Mouse (Mus musculus) lung, postnatal 0 days (tissue): ENCODE results near the gene Kbtbd7. TPM values are rescaled to one million over a fixed set of nuclear protein-coding genes. Genes with fewer than 3 reads are reported as not detected.
"Not testable (repeated sequence)": the region's sequence is repeated elsewhere in the genome, so short reads cannot be mapped to it uniquely, and the experiment has no call there.

Experiments
- ATAC-seq: fragments of 200-750 bp; cut with Nextera tagmentation; 2 replicates; pipeline ENCODE4 v1.8.0; 2017; ENCODE audit warnings: moderate library complexity
- DNase-seq: peaks from one replicate; pipeline ENCODE4 v3.0.0-alpha.2; 2016; ENCODE audit warnings: low spot score
- H3K27ac ChIP-seq: fragments of 300-500 bp; sonication (generic); 2 replicates; pipeline ENCODE4 v1.5.1; 2014; ENCODE audit warnings: antibody characterized with exemption, mild to moderate bottlenecking, low read length, mixed read lengths
- H3K27me3 ChIP-seq: fragments of 300-500 bp; sonication (generic); replicated peaks from 2 replicates; pipeline ENCODE4 v1.6.1; 2014; ENCODE audit warnings: low read length, mixed read lengths; ENCODE audit not compliant: insufficient read depth
- H3K36me3 ChIP-seq: fragments of 300-500 bp; sonication (generic); 2 replicates; pipeline ENCODE4 v1.6.1; 2014; ENCODE audit warnings: low read length, mixed read lengths; ENCODE audit not compliant: insufficient read depth
- H3K4me1 ChIP-seq: fragments of 300-500 bp; sonication (generic); 2 replicates; pipeline ENCODE4 v1.6.1; 2014; ENCODE audit warnings: antibody characterized with exemption, low read depth, low read length, mixed read lengths; ENCODE audit not compliant: insufficient read depth
- H3K4me2 ChIP-seq: fragments of 300-500 bp; sonication (generic); replicated peaks from 2 replicates; pipeline ENCODE4 v1.6.1; 2014; ENCODE audit warnings: low read depth, mild to moderate bottlenecking, low read length, moderate library complexity, mixed read lengths
- H3K4me3 ChIP-seq: fragments of 300-500 bp; sonication (generic); 2 replicates; pipeline ENCODE4 v1.5.1; 2014; ENCODE audit warnings: low read depth, low read length
- H3K9ac ChIP-seq: fragments of 300-500 bp; sonication (generic); replicated peaks from 2 replicates; pipeline ENCODE4 v1.6.1; 2014; ENCODE audit warnings: low read depth, mild to moderate bottlenecking
- H3K9me3 ChIP-seq: fragments of 300-500 bp; sonication (generic); 2 replicates; pipeline ENCODE4 v1.6.1; 2016; ENCODE audit warnings: low read length, mixed read lengths
- CTCF ChIP-seq: IDR thresholded peaks from 2 replicates; pipeline ENCODE4 v1.5.1; 2016; ENCODE audit warnings: antibody characterized with exemption, mild to moderate bottlenecking
- EP300 ChIP-seq: IDR thresholded peaks from 2 replicates; pipeline ENCODE4 v1.6.1; 2016; ENCODE audit warnings: antibody characterized with exemption, mild to moderate bottlenecking, control low read depth
- WGBS: fragments of 180-500 bp; shearing (Covaris S2); extraction: QIAGEN DNeasy Blood & Tissue Kit; methylation state at CpG from one replicate; pipeline ENCODE4 v1.1.7; 2014; 5-methylcytosine and 5-hydroxymethylcytosine counted together
- polyA plus RNA-seq: library from polyadenylated mRNA; unstranded; fragments of >200 nt; fragmentation: Nextera tagmentation; extraction: Ambion mirVana; gene quantifications from 2 replicates; pipeline ENCODE4 v1.2.1, GENCODE M21; 2015

The Kbtbd7 gene
- polyA plus RNA-seq, 1 experiment from 2014 or later, result 5.8 TPM

GRCm38 (mm10) chr14:79413121-79413520, 13.2 kb upstream of the Kbtbd7 start:
- H3K4me2 ChIP-seq, result no peak overlapping the region

GRCm38 (mm10) chr14:79420083-79420685, 6.1 kb upstream of the Kbtbd7 start:
- Histone ChIP-seq H3K36me3 (no peaks in the 10 kb centered on the region; the same call in 1 of the 2 replicates), H3K4me3 (no peak overlapping the region), H3K9ac (no peak overlapping the region), H3K4me1 (no peaks in the 10 kb centered on the region), H3K27me3 (no peaks in the 10 kb centered on the region), H3K9me3 (no peaks in the 10 kb centered on the region), H3K4me2 (no peak overlapping the region), H3K27ac (no peak overlapping the region)
- WGBS, result 64% methylated on average over 20 of the region's 20 CpGs
- no peak for DNase-seq
- ATAC-seq, result no peak
- TF ChIP-seq CTCF (no peak), EP300 (no peak)

More at GRCm38 (mm10) chr14:79413121-79413520, 13.2 kb upstream of the Kbtbd7 start:
- no peaks in the 10 kb centered on the region for H3K36me3 ChIP-seq
- WGBS, result 82% methylated on average over 6 of the region's 6 CpGs
- no peak for DNase-seq
- H3K27me3 ChIP-seq, result no peaks in the 10 kb centered on the region
- no peak overlapping the region for H3K9ac ChIP-seq
- no peaks in the 10 kb centered on the region for H3K4me1 ChIP-seq
- no peak overlapping the region for H3K4me3 ChIP-seq
- TF ChIP-seq EP300 (no peak), CTCF (no peak)
- H3K9me3 ChIP-seq, result no peaks in the 10 kb centered on the region
- H3K27ac ChIP-seq, result no peak overlapping the region
- ATAC-seq, result no peak

GRCm38 (mm10) chr14:79426730-79427365, 537 bp downstream of the Kbtbd7 start:
- peak overlapping the region; percentile 44 for H3K4me2 ChIP-seq
- peak overlapping the region; percentile 34 for H3K4me3 ChIP-seq
- DNase-seq, H3K9me3 ChIP-seq, H3K27me3 ChIP-seq, H3K9ac ChIP-seq, H3K4me1 ChIP-seq, H3K36me3 ChIP-seq: not testable (repeated sequence)
- H3K27ac ChIP-seq, result peak overlapping the region; percentile 74
- WGBS, result 27% methylated on average over 3 of the region's 59 CpGs
- ATAC-seq, result peak; percentile 46

GRCm38 (mm10) chr14:79434068-79434467, 7.8 kb downstream of the Kbtbd7 start:
- ATAC-seq, result no peak
- 55% methylated on average over 1 of the region's 1 CpGs for WGBS

GRCm38 (mm10) chr14:79440655-79441054, 14.3 kb downstream of the Kbtbd7 start:
- Histone ChIP-seq H3K4me2 (no peak overlapping the region), H3K27ac (no peak overlapping the region), H3K9ac (no peak overlapping the region), H3K9me3 (no peaks in the 10 kb centered on the region), H3K4me1 (no peaks in the 10 kb centered on the region), H3K36me3 (no peaks in the 10 kb centered on the region), H3K27me3 (no peaks in the 10 kb centered on the region), H3K4me3 (no peak overlapping the region)
- TF ChIP-seq CTCF (no peak), EP300 (no peak)
- 86% methylated on average over 2 of the region's 2 CpGs for WGBS
- ATAC-seq, result no peak
- no peak for DNase-seq

More at GRCm38 (mm10) chr14:79434068-79434467, 7.8 kb downstream of the Kbtbd7 start:
- Histone ChIP-seq H3K9me3 (no peaks in the 10 kb centered on the region), H3K4me2 (no peak overlapping the region), H3K36me3 (no peaks in the 10 kb centered on the region), H3K9ac (no peak overlapping the region), H3K4me3 (no peak overlapping the region), H3K27ac (no peak overlapping the region), H3K4me1 (no peaks in the 10 kb centered on the region), H3K27me3 (no peaks in the 10 kb centered on the region)
- no peak for TF ChIP-seq EP300
- no peak for TF ChIP-seq CTCF
- DNase-seq, result no peak

- Histone ChIP-seq H3K36me3 (no peaks in the 10 kb centered on the region), H3K9me3 (no peaks in the 10 kb centered on the region), H3K9ac (no peak overlapping the region), H3K27me3 (no peaks in the 10 kb centered on the region), H3K4me2 (no peak overlapping the region), H3K4me3 (no peak overlapping the region), H3K27ac (no peak overlapping the region), H3K4me1 (no peaks in the 10 kb centered on the region)
- WGBS, result 62% methylated on average over 5 of the region's 5 CpGs
- DNase-seq (peak; percentile 17), ATAC-seq (no peak)
- TF ChIP-seq CTCF (no peak), EP300 (no peak)
Measured at GRCm38 (mm10) chr14:79441441-79441840, 15.1 kb downstream of the Kbtbd7 start.
